Mouse (Mus musculus): ENCODE data around the gene Exosc5. TPM values are rescaled to one million over a fixed set of nuclear protein-coding genes. Genes with fewer than 3 reads are reported as not detected.

The Exosc5 gene
- total RNA-seq, 2 experiments from 2014 or later = 45.3 to 50.6 TPM

GRCm38 (mm10) chr7:25706578-25707170 is 47.7 kb downstream of the Exosc5 start:
- no peak for DNase-seq

- peak; percentile 56 for DNase-seq
Observed at GRCm38 (mm10) chr7:25707581-25708292, 48.8 kb downstream of the Exosc5 start.

- DNase-seq = peak; percentile 42
Observed at GRCm38 (mm10) chr7:25709961-25710360, 51.0 kb downstream of the Exosc5 start.

- peak; percentile 51 for DNase-seq
Observed at GRCm38 (mm10) chr7:25710519-25711130, 51.7 kb downstream of the Exosc5 start.

GRCm38 (mm10) chr7:25711165-25711564 is 52.2 kb downstream of the Exosc5 start:
- no peak for DNase-seq

- peak; percentile 62 for DNase-seq
Observed at GRCm38 (mm10) chr7:25711731-25712197, 52.8 kb downstream of the Exosc5 start.

- DNase-seq = no peak
Observed at GRCm38 (mm10) chr7:25712801-25713200, 53.8 kb downstream of the Exosc5 start.

- DNase-seq = no peak
Observed at GRCm38 (mm10) chr7:25714581-25714980, 55.6 kb downstream of the Exosc5 start.

- no peak for DNase-seq
Observed at GRCm38 (mm10) chr7:25715731-25716271, 56.8 kb downstream of the Exosc5 start.

- no peak for DNase-seq
Observed at GRCm38 (mm10) chr7:25717478-25717877, 58.5 kb downstream of the Exosc5 start.

GRCm38 (mm10) chr7:25718788-25719417 is 59.9 kb downstream of the Exosc5 start, which contains the start of gene Ccdc97:
Gene Ccdc97 (minus strand): TSS chr7:25719088.
- peak; percentile 93 for DNase-seq

- DNase-seq = peak; percentile 89
Observed at GRCm38 (mm10) chr7:25719761-25720610, 61.0 kb downstream of the Exosc5 start.

GRCm38 (mm10) chr7:25720760-25721159 is 61.8 kb downstream of the Exosc5 start:
- DNase-seq = no peak

Other genes starting within 250 kb of the Exosc5 start
- not detected for gene Cxcl17, start 246.3 kb upstream of the Exosc5 start, total RNA-seq (2021)
- 10 to 100 TPM; 16.0 to 21.7 TPM for gene Ceacam1, start 181.6 kb upstream of the Exosc5 start, total RNA-seq (2021)
- gene Ceacam2, start 119.3 kb upstream of the Exosc5 start, total RNA-seq (2021) = 1 to 10 TPM; 2.0 to 3.4 TPM
- gene Erich4, start 43.3 kb upstream of the Exosc5 start, total RNA-seq (2021) = not detected
- gene Dmac2, start 39.8 kb upstream of the Exosc5 start, total RNA-seq (2021) = 10 to 100 TPM; 36.2 to 51.7 TPM
- gene B3gnt8, start 32.5 kb upstream of the Exosc5 start, total RNA-seq (2021) = 1 to 10 TPM; 4.0 TPM
- gene Bckdha, start 183 bp upstream of the Exosc5 start, total RNA-seq (2021) = 100 to 1,000 TPM; 251 to 252 TPM
- 1 to 10 TPM in 1 of 2 experiments, under 1 TPM in 1; 0.90 to 1.9 TPM for gene Tmem91, start 16.0 kb downstream of the Exosc5 start, total RNA-seq (2021)
- gene B9d2, start 21.6 kb downstream of the Exosc5 start, total RNA-seq (2021) = 10 to 100 TPM; 15.7 to 19.0 TPM
- 10 to 100 TPM; 48.7 to 49.6 TPM for gene Tgfb1, start 27.8 kb downstream of the Exosc5 start, total RNA-seq (2021)
- 10 to 100 TPM; 40.4 to 46.1 TPM for gene Ccdc97, start 59.9 kb downstream of the Exosc5 start, total RNA-seq (2021)
- 100 to 1,000 TPM; 114 to 125 TPM for gene Hnrnpul1, start 95.6 kb downstream of the Exosc5 start, total RNA-seq (2021)
- gene Axl, start 129.5 kb downstream of the Exosc5 start, total RNA-seq (2021) = 10 to 100 TPM; 62.1 to 66.3 TPM
- 1 to 10 TPM; 3.2 to 3.9 TPM for gene Cyp2s1, start 157.7 kb downstream of the Exosc5 start, total RNA-seq (2021)
- gene Cyp2b10, start 238.5 kb downstream of the Exosc5 start, total RNA-seq (2021) = 10 to 100 TPM in 1 of 2 experiments, 1 to 10 TPM in 1; 1.4 to 12.6 TPM